Mouse (Mus musculus) MEL (cell line): ENCODE results near the gene Impad1.

Experiments used
- EP300 ChIP-seq, 2 experiments: IDR thresholded peaks; 2 replicates each; pipeline ENCODE4 v1.6.1; 2011; ENCODE audit warnings: improper control_type of control experiment in 2 of 2, low read length in 2 of 2, low read depth in 1 of 2, mild to moderate bottlenecking in 1 of 2
- GATA1 ChIP-seq: IDR thresholded peaks from 2 replicates; pipeline ENCODE4 v1.6.1; 2011; ENCODE audit warnings: low read depth, low read length, improper control_type of control experiment
- POLR2A ChIP-seq, 2 experiments: IDR thresholded peaks; 2 replicates each; pipeline ENCODE4 v1.6.1; 2011 to 2012; ENCODE audit warnings: low read length in 2 of 2, mild to moderate bottlenecking in 2 of 2, control low read depth in 1 of 2, improper control_type of control experiment in 1 of 2, low read depth in 1 of 2, moderate library complexity in 1 of 2; ENCODE audit not compliant: control insufficient read depth in 1 of 2, insufficient read depth in 1 of 2, poor library complexity in 1 of 2
- TCF12 ChIP-seq: IDR thresholded peaks from 2 replicates; pipeline ENCODE4 v1.6.1; 2014; ENCODE audit warnings: low read depth, mild to moderate bottlenecking, inconsistent platforms, low read length, improper control_type of control experiment, moderate library complexity
- ZC3H11A ChIP-seq: IDR thresholded peaks from 2 replicates; pipeline ENCODE4 v1.6.1; 2012; ENCODE audit warnings: low read depth, mild to moderate bottlenecking, inconsistent platforms, low read length, improper control_type of control experiment

DNA sequence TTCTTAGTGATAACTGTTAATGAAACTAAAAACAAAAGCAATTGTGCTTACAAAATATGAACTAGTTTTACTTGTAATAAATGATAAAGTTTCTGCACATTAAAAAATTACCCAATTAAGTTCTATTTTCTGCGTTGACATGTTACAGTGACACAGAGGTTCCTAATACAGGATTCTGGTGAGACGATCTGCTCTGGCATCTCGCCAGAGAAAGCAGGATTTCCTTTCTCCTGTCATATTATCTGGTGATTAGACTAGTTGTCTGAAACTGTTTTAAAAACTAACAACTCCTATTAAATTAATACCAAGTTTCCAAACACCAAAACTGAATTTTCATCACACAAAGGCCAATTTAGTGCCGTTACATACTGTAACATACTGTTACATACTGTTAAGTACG is 27.3 kb downstream of the Impad1 start:
- TF ChIP-seq GATA1 = no peak
- no peak for TF ChIP-seq EP300 (IDR thresholded peaks at IDR 0.05; ENCODE audit: low read depth in 1 of 2, low read length in 2 of 2)
- TF ChIP-seq POLR2A (IDR thresholded peaks at IDR 0.05; ENCODE audit: control insufficient read depth in 1 of 2, insufficient read depth in 1 of 2, low read depth in 1 of 2, low read length in 2 of 2, poor library complexity in 1 of 2) = no peak
- no peak for TF ChIP-seq TCF12
- no peak for TF ChIP-seq ZC3H11A
